15 mouse cellular contexts compared by ENCODE assay signal in the genomic region with DNA sequence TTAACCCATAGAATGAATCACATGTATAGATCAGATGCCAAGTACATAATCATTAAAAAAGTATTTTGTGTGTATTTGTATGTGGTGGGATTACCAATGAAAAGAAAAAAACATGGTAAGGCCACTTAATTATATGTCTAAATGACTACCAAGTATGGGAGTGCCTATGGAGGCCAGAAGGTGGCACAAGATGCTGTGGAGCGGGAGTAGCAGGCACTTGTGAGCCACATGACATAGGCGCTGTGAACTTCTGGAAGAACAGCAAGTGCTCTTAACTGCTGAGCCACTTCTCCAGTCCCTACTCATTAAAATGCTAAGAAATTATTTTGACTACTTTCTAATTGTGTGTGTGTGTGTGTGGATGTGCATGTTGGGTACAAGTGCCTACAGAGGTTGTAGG. TPM values are rescaled to one million over a fixed set of nuclear protein-coding genes. Genes with fewer than 3 reads are reported as not detected.
DNase-seq lines count a peak whose midpoint lies in the region; TF ChIP-seq lines count a peak whose summit lies in the region.
"Had no signal": no experiment of that assay in that cellular context is flagged by ENCODE, and none has a peak within 500 bp of the region (broad histone marks: within the 10 kb centered on the region; RNA-seq: fewer than 3 reads in every experiment).

No protein-coding gene starts in this region.

- intact Hi-C loops in left cerebral cortex, adult 2 months (cut with DNase I): no loop called here

- TF ChIP-seq CTCF in layer of hippocampus, adult 2 months (conservative IDR thresholded peaks at IDR 0.05): peak; percentile 23; the same call in 1 of the 2 replicates
- TF ChIP-seq CTCF in brain, embryonic 14.5 days (IDR thresholded peaks at IDR 0.05; ENCODE audit: borderline replicate concordance, extremely low read depth, insufficient read depth, insufficient read length): peak; percentile 4; the same call in 1 of the 2 replicates
- no peak for TF ChIP-seq CTCF in left cerebral cortex, adult 2 months (IDR thresholded peaks at IDR 0.05)

- TF ChIP-seq POLR2A in brain, embryonic 14.5 days (IDR thresholded peaks at IDR 0.05; ENCODE audit: borderline replicate concordance, extremely low read depth, insufficient read depth, insufficient read length, poor library complexity, severe bottlenecking): no peak

- peak; percentile 18 for DNase-seq in embryo, embryonic 10 days (ENCODE audit: low spot score)
- DNase-seq in embryo, embryonic 9.5 days (ENCODE audit: extremely low spot score): no peak
- no peak for DNase-seq in layer of hippocampus, adult 2 months (ENCODE audit: low spot score in 2 of 2)
- no peak for DNase-seq in layer of hippocampus, adult 9-11 months
- DNase-seq in A20 (ENCODE audit: low read depth, low spot score): peak; percentile 24
- DNase-seq in brain, embryonic 14.5 days (ENCODE audit: low read depth): peak; percentile 5
- DNase-seq in left cerebral cortex, adult 2 months (ENCODE audit: extremely low spot score in 1 of 2, low spot score in 2 of 2): no peak
- DNase-seq in right cerebral cortex, adult 18-20 months: no peak
- DNase-seq: gastrocnemius, postnatal 14 days; heart, postnatal 10 days had no signal

- no peak overlapping the region for H3K4me3 ChIP-seq in layer of hippocampus, adult 2 months
- no peak overlapping the region for H3K4me3 ChIP-seq in left cerebral cortex, adult 2 months
- H3K4me3 ChIP-seq: midbrain, embryonic 12.5 days; neural tube, embryonic 15.5 days had no signal

- no peak overlapping the region for H3K27ac ChIP-seq in layer of hippocampus, adult 2 months
- no peak overlapping the region for H3K27ac ChIP-seq in left cerebral cortex, adult 2 months
- H3K27ac ChIP-seq: midbrain, embryonic 12.5 days; neural tube, embryonic 15.5 days had no signal

RNA-seq across cellular contexts. Expression of gene Mlana, which starts 42.0 kb away (rescaled TPM):
- under 1 TPM; 0.56 to 0.79 TPM for total RNA-seq in layer of hippocampus, adult 2 months (2021)
- 0.16 and 0.19 TPM in 2 replicates for polyA plus RNA-seq in brain, embryonic 14.5 days (2012; rRNA removed)
- total RNA-seq in left cerebral cortex, adult 2 months (2021): under 1 TPM; 0.50 to 0.84 TPM
- total RNA-seq: gastrocnemius, postnatal 14 days had no signal
- polyA plus RNA-seq: C2C12; intestine, embryonic 14.5 days; liver, embryonic 16.5 days; midbrain, embryonic 12.5 days; neural tube, embryonic 15.5 days had no signal

Comparison
In these comparisons a context has a peak if more than half of its experiments do, and no peak if none do; other contexts are left out.
1. DNase-seq: peak in embryo, embryonic 10 days (single experiment), A20 (single experiment) and brain, embryonic 14.5 days (single experiment); none in embryo, embryonic 9.5 days (single experiment), layer of hippocampus, adult 2 months (0 of 2), layer of hippocampus, adult 9-11 months (single experiment), left cerebral cortex, adult 2 months (0 of 2) and right cerebral cortex, adult 18-20 months (single experiment).